ENCODE assay signal across 10 mouse cellular contexts in the genomic region with DNA sequence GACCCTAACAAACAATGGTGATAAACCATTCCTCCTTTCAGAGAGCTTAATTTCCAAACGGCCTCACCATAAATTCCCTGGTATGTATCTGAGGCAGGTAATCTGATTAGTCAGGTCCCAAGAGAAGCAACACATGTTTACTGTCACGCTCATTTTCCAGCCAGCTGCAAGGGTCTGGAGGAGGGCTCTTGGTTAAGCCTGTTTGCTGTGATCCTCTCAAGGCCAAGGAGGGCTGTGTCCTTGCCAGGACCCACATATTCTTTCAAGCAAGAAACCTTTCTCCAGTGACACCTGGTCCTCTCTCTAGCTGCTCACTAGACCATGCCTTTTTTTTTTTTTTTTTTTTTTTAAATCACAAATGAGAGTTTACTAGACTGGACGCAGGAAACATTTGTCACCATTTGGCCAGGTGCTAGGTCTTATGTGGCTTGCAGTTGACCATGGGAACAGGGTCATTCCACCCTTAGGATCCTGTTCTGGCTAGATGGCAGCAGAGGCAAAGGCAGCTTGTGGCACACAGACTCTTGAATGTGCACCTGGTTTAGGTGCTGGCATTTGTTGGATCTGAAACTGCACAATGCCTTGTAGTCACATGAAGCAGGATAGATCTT.
A peak's percentile ranks its signal among the peaks of the same experiment; 100 is the strongest.
DNase-seq lines count a peak whose midpoint lies in the region; ATAC-seq lines count a peak whose summit lies in the region.
"Had no signal": no experiment of that assay in that cellular context is flagged by ENCODE, and none has a peak within 500 bp of the region (broad histone marks: within the 10 kb centered on the region; RNA-seq: fewer than 3 reads in every experiment).

No protein-coding gene starts in this region.

- H3K4me3 ChIP-seq in heart, embryonic 11.5 days (ENCODE audit: low read depth, low read length): no peak overlapping the region
- H3K4me3 ChIP-seq in midbrain, embryonic 14.5 days (replicated peaks; ENCODE audit: low read depth, low read length): no peak overlapping the region

- H3K36me3 ChIP-seq in heart, embryonic 11.5 days (ENCODE audit: control insufficient read depth, insufficient read depth, low read length): no peaks in the 10 kb centered on the region
- H3K36me3 ChIP-seq in midbrain, embryonic 14.5 days (ENCODE audit: control insufficient read depth, insufficient read depth, low read length): no peaks in the 10 kb centered on the region

- no peak overlapping the region for H3K9ac ChIP-seq in heart, embryonic 11.5 days (ENCODE audit: low read depth, low read length)
- H3K9ac ChIP-seq in midbrain, embryonic 14.5 days (replicated peaks; ENCODE audit: low read length): no peak overlapping the region
- H3K9ac ChIP-seq: liver, embryonic 14.5 days had no signal

- H3K4me2 ChIP-seq in heart, embryonic 11.5 days: peak overlapping the region; percentile 12; the same call in 1 of the 2 replicates
- peak overlapping the region; percentile 32 for H3K4me2 ChIP-seq in midbrain, embryonic 14.5 days (ENCODE audit: low read length)

- no peaks in the 10 kb centered on the region for H3K27me3 ChIP-seq in heart, embryonic 11.5 days (ENCODE audit: control insufficient read depth, insufficient read depth, low read length)
- H3K27me3 ChIP-seq in midbrain, embryonic 14.5 days (ENCODE audit: control insufficient read depth, insufficient read depth, low read length): no peaks in the 10 kb centered on the region

- H3K27ac ChIP-seq in heart, embryonic 11.5 days (ENCODE audit: low read depth, low read length): peak overlapping the region; percentile 65; the same call in 1 of the 2 replicates
- H3K27ac ChIP-seq in midbrain, embryonic 14.5 days (replicated peaks; ENCODE audit: low read depth, low read length): no peak overlapping the region
- H3K27ac ChIP-seq: liver, embryonic 14.5 days had no signal

- peaks cover 17% of the 10 kb centered on the region for H3K4me1 ChIP-seq in heart, embryonic 11.5 days (ENCODE audit: control insufficient read depth, insufficient read depth, low read length)
- peaks cover 14% of the 10 kb centered on the region for H3K4me1 ChIP-seq in midbrain, embryonic 14.5 days (ENCODE audit: control insufficient read depth, insufficient read depth, low read length)

- peak; percentile 26; the same call in 1 of the 2 replicates for ATAC-seq in heart, embryonic 11.5 days (replicated peaks; ENCODE audit: insufficient number of reproducible peaks, low FRiP score, low TSS enrichment)
- peak; percentile 63; the same call in 1 of the 2 replicates for ATAC-seq in midbrain, embryonic 14.5 days (ENCODE audit: low FRiP score, low TSS enrichment)

- no peaks in the 10 kb centered on the region for H3K9me3 ChIP-seq in heart, embryonic 11.5 days (replicated peaks; ENCODE audit: control insufficient read depth, low read length)
- no peaks in the 10 kb centered on the region for H3K9me3 ChIP-seq in midbrain, embryonic 14.5 days (ENCODE audit: control insufficient read depth, low read length)

- DNase-seq in heart, adult 18-20 months: no peak
- DNase-seq in embryo, embryonic 11 days: peak; percentile 53
- peak; percentile 81 for DNase-seq in kidney, adult 11 months
- DNase-seq in midbrain, embryonic 14.5 days: peak; percentile 55
- no peak for DNase-seq in spleen, postnatal 4 days (ENCODE audit: low spot score in 2 of 2)
- no peak for DNase-seq in ovary, postnatal 10 days (ENCODE audit: low spot score)
- DNase-seq in adrenal gland, postnatal 4 days (ENCODE audit: low spot score in 2 of 2): no peak
- DNase-seq: cerebellum, adult 2 months had no signal

- WGBS in heart, embryonic 11.5 days (ENCODE audit: insufficient replicate concordance): 32% methylated on average over 3 of the region's 3 CpGs
- 16% methylated on average over 3 of the region's 3 CpGs for WGBS in midbrain, embryonic 14.5 days

Comparison
In these comparisons a context has a peak if more than half of its experiments do, and no peak if none do; other contexts are left out.
1. DNase-seq: peak in embryo, embryonic 11 days (single experiment), kidney, adult 11 months (single experiment) and midbrain, embryonic 14.5 days (single experiment); none in heart, adult 18-20 months (0 of 2), spleen, postnatal 4 days (0 of 2), ovary, postnatal 10 days (single experiment) and adrenal gland, postnatal 4 days (0 of 2).